Mouse (Mus musculus): ENCODE data around the gene 2900092C05Rik. TPM values are rescaled to one million over a fixed set of nuclear protein-coding genes. Genes with fewer than 3 reads are reported as not detected.

The 2900092C05Rik gene
- total RNA-seq (2017): not detected in 2 replicates

- no peak for ATAC-seq (replicated peaks; ENCODE audit: low read depth, poor library complexity, severe bottlenecking)
These were observed at the start of gene 2900092C05Rik for GRCm38 (mm10) chr7:12512217-12512616. Gene 2900092C05Rik (plus strand): TSS chr7:12512517.

GRCm38 (mm10) chr7:12478158-12479008 lies 33.9 kb upstream of the 2900092C05Rik start, which contains the start of gene Zfp606:
Gene Zfp606 (plus strand): TSS chr7:12478293.
- ATAC-seq (replicated peaks; ENCODE audit: low read depth, poor library complexity, severe bottlenecking): peak; percentile 99

GRCm38 (mm10) chr7:12479009-12479346 lies 33.3 kb upstream of the 2900092C05Rik start:
- ATAC-seq (replicated peaks; ENCODE audit: low read depth, poor library complexity, severe bottlenecking): no peak

GRCm38 (mm10) chr7:12479525-12479924 lies 32.8 kb upstream of the 2900092C05Rik start:
- ATAC-seq (replicated peaks; ENCODE audit: low read depth, poor library complexity, severe bottlenecking): no peak

GRCm38 (mm10) chr7:12483771-12484170 lies 28.5 kb upstream of the 2900092C05Rik start:
- ATAC-seq (replicated peaks; ENCODE audit: low read depth, poor library complexity, severe bottlenecking): no peak

GRCm38 (mm10) chr7:12485956-12486355 lies 26.4 kb upstream of the 2900092C05Rik start:
- ATAC-seq (replicated peaks; ENCODE audit: low read depth, poor library complexity, severe bottlenecking): no peak

GRCm38 (mm10) chr7:12486691-12487090 lies 25.6 kb upstream of the 2900092C05Rik start:
- ATAC-seq (replicated peaks; ENCODE audit: low read depth, poor library complexity, severe bottlenecking): no peak

GRCm38 (mm10) chr7:12510913-12511312 lies 1.4 kb upstream of the 2900092C05Rik start:
- no peak for ATAC-seq (replicated peaks; ENCODE audit: low read depth, poor library complexity, severe bottlenecking)

Other genes with a start within 250 kb of the 2900092C05Rik start
- gene Vmn1r81, start 244.2 kb upstream of the 2900092C05Rik start, total RNA-seq (2017): not detected in 2 replicates
- gene Vmn1r82, start 212.1 kb upstream of the 2900092C05Rik start, total RNA-seq (2017): not detected in 2 replicates
- gene Vmn1r83, start 183.0 kb upstream of the 2900092C05Rik start, total RNA-seq (2017): not detected in 2 replicates
- not detected in 2 replicates for gene Vmn1r84, start 143.2 kb upstream of the 2900092C05Rik start, total RNA-seq (2017)
- 2.5 and 5.3 TPM in 2 replicates for gene Zfp551, start 89.8 kb upstream of the 2900092C05Rik start, total RNA-seq (2017)
- 13.8 and 14.4 TPM in 2 replicates for gene Zfp606, start 34.2 kb upstream of the 2900092C05Rik start, total RNA-seq (2017)
- under 0.01 TPM in 1 of 2 replicates, not detected in the other for gene Vmn2r53, start 96.3 kb downstream of the 2900092C05Rik start, total RNA-seq (2017)
- not detected in 2 replicates for gene Vmn2r54, start 127.8 kb downstream of the 2900092C05Rik start, total RNA-seq (2017)
- not detected in 2 replicates for gene Vmn2r55, start 172.5 kb downstream of the 2900092C05Rik start, total RNA-seq (2017)
- not detected in 2 replicates for gene Vmn2r56, start 222.5 kb downstream of the 2900092C05Rik start, total RNA-seq (2017)